Mouse (Mus musculus) ovary, postnatal 10 days (tissue): ENCODE data around the gene Alg2.

Experiments used
- DNase-seq: peaks from one replicate; pipeline ENCODE4 v3.0.0; 2022; ENCODE audit warnings: low spot score

Gene Alg2

DNA sequence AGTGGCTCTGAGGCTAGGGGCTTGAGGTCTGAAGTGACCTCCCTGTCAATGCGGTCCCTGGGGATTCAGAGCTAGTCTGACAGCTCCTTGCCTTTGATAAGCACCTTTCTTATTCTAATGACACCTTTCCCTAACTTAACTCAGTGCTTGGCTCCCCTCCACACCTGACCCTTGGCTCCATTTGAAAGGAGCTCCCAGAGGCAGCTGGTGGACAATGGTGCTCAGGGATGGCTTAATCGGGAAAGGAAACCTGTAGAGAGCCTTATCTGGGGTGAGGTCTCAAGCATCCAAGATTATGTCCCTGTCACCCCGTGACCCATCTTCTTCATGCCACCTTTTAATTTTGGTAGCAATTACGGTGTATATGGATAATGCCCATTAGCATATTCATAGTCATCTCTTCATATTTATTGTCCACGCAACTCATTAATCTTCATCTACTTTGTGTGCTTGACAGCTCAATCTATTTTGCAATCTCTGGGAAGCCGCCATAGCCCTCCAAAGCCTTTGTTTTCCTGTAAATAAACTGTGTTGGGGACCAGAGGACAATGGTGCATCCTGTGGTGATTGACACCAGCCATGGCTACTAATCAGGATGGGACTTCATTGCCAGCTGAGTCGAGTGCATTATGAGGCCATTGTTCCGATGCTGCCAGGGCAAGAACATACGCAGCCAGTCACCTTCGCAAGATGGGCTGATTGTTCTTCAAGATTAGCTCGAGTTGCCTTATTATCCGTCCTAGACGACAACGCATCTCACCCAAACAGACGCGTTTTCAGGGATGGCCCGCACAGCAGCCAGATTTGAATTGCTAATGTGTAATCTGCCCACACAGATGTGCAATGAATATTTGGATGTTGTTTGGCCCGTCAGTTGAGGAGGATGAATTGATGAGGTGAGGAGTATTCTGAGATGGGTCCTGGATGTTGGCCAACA, 24.3 kb downstream of the Alg2 start:
- DNase-seq: no peak

DNA sequence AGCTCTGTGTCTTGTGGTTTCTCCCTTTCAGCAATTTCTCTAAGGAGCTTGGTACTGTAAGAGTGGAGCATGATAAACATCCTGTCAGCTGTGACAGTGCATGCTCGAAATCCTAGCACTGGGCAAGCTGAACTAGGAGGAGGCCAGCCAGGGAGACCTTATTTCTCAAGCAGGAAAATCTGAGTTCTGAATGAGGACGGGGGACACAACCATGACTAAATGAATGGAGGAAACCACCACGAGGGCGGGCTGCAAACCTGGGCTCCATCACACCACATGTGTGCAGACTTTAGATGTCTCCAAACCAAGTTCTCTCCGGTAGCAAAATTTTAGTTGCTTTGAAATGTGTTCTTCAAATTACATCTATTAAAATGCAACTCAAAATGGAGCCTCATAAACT, 25.0 kb downstream of the Alg2 start:
- no peak for DNase-seq

DNA sequence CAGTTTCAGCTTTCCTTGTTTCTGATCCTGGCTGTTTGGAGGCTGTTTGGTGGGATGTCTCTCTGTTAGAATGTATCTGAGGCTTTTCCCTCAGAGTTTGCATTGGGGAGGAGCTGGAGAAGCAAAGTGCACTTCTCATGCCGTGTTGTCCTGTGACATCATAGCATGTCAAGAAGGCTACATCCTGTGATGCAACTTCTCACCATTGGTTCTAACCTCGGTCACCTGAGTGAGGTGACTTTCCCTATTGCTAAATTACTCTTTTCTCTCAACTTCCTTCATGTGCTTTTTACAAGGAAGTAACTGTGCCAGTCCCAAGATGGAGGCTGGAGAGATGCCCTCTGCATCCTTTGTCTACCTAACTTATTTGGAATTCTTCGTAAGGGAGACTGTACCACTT, 25.6 kb downstream of the Alg2 start:
- no peak for DNase-seq

DNA sequence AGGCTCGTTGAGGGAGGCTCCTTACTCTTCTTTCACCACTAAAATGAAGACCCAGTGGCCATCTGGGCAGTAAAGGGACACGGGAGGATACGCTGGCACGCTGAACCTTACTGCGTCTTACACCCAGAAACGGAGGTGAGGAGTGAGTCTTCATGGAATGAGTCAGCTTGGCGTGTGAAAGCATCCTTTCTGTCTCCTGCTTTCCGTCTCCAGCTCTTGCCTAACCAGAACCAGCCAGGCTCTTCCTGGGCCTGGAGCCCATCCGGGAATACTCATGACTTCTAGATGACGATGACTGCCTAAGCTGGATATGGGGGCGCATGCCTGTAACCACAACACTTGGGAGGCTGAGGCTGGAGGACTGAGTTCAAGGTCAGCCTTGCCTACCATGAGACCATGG, 33.2 kb downstream of the Alg2 start:
- no peak for DNase-seq

DNA sequence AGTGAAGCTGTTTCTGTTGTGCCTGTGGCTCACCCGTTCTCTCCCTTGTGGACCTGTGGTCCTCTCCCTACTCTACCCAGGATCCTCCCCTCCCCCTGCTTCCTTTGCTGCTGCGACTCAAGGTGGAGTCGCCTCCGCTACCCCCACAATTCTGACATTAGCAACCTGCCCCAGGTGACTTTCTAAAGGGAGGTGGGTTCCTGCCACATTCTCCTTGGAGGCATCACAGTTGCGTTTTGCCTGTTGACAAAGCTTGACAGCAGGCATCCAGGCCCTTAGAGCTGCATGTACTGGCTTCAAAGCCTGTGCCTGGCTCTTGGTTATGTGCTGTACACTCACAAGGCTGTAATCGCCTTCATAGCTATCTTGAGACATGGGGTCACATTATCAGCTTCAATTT, 35.2 kb downstream of the Alg2 start:
- DNase-seq: no peak

DNA sequence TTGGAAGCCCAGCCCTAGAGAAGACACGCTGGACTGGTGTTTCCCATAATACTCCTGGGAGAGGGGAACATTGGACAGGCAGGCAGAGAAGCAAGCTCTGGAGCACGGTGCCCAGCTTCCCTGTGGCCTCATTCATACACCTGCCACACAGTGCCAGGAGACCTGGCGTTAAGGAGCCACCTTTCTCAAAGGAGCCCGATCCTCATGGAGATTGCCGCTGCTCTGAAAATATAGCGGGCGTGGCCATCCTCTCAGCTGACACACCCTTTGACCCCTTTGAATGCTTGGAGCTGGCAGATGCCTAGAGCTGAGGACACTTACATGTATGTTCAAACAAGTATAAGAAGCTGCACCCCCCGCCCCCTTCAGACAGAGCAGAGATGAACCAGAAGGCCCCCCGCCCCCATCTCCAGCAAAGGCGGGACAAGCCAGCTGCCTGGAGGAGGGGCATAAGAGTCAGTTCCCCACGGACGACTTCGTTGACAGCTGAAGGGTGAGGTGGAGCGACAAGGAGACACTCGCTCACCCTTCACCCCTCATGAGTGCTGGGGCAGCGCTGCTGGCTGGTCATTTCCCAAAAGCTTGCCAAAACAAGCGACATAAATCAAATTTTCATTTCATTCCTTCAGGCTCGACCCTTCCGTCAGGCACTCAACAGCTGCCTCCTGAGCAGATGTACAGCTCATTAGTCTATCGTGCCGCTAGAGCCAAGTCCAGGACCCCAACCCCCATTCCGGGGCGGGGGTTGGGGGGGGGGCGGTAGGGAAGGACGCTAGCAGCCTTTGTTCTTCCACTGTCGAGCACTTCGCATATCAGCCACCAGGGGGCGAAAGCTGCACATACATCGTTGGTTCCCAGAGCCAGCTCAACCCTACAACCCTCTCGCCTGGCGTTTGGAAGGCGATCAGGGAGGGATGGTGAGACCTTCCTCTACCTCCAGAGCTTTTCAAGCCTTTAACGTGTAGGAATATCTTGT, 36.5 kb downstream of the Alg2 start:
- peak; percentile 69 for DNase-seq

DNA sequence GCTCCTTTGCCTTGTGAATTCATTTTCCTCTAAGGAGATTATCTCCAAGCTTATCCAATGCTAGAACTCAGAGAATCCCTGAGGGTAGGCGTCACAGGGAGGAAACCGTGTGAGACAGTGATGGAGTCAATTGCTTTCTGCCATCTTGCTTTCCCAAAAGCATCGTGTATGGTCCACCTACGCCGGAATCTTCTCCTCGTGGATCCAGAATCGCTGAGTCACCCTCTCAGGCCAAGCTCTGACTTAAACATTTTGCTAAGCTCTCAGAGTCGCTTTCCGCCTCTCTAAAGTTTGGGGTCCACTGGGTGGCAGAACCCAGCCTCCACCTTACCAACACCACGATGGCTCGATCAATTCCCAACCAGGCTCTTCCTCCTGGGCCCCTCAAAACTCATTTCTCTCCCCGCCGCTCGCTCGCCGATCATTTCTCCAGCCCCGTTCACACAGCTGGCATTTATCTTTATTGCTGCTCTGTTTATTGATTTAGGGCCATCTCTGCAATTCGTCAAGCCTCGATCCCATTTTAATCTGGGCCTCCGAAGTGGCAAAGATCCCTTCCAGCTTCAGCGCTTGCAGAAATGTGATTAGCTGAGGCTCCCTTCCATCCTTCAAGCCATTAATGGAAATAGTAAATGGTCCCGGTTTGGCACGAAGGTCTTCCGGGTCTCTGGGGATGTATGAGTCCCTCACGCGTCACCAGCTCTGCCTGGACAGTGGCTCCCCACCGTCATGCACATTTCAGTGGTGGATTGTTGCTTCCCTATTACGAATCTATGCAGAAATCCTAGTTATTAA, 38.4 kb downstream of the Alg2 start:
- no peak for DNase-seq

DNA sequence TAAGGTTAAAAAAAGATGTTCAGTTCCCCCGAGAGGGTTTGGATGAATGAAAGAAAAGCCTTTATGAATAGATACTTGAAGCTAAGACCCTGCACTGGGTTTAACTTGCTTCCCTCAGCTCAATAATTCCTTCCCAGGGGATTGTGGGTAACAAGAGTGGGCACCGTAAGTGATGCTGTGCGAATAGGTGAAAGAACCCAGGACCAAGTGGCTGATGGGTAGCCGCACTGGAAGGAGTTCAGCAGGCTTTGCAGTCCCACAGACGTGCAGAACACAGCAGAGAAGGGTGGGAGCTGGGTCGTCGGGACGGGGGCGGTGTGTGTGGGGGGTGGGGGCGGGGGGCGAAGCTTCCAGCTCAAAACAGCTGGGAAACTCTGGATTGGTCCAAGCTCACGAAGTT, 39.0 kb downstream of the Alg2 start:
- no peak for DNase-seq

DNA sequence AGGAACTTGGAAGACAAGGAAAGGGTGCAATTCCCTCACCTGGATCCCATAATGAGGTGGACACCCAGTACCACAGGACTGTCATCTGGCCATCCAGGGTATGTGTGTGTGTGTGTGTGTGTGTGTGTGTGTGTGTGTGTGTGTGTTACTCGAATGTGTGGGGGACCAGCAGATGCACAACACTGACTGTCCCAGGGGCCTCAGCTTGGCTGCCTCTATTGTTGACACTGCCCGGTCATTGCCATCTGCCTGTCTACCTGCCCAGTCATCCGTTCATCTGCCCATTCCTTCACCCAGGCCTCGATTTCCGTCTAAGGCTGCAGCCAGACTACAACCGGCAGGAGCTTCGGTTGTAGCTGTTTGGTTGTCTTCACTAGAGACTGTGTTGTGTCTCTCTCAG, 41.4 kb downstream of the Alg2 start:
- DNase-seq: no peak

DNA sequence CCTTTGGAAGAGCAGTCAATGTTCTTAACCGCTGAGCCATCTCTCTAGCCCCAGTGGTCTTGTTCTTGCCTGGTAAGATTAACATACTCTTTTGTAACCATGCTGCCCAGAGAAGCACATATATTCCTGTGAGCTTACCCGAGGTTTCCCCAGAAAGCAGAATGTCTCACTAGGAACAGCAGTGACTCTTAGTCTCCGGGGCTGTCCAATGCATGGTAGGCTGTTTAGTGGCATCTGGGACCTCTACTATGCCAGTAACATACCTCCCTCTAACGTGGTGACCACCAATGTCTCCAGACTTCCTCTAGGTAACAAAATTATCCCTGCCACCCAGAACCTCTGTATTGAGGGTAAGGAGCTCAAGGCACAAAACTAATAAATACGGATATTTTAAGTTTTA, 43.1 kb downstream of the Alg2 start:
- DNase-seq: no peak

DNA sequence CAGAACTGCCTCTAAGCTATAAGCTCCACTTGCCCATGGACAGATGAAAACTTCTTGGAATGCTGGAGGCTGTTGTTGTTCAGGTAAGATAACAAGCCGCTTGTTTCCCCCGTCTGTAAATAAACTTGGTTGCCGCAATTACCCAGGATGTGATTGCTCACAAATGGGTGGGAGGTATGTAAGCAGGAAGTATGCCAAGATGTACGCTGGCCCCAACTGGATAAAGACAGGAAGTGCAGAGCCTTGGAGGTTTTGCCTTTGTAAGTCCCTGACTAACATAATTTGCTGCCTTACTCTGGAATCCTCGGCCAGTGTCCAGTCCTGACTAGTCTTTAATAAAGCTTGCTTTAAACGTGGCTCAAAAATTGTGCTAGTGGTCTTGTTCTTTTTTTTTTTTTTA, 43.6 kb downstream of the Alg2 start:
- DNase-seq: no peak

DNA sequence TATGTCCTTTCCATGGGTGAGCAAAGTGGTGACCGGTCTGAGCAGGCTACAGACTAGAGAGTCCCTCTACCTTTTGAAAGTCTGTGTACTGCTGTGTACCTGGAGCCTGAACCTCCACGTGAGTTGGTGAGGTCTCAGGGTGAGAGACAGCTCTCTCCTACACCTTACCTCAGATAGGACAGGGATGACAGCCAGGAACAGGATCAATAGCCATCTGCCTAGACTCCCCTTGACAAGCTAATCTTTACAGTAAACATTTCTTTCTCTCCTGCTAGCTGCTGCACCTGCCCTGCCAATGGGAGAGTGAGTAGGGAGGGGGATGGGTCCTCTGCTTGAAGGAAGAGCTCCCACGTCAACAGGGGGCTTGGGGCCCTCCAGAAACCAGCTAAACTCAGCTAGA, 46.5 kb downstream of the Alg2 start:
- DNase-seq: no peak

DNA sequence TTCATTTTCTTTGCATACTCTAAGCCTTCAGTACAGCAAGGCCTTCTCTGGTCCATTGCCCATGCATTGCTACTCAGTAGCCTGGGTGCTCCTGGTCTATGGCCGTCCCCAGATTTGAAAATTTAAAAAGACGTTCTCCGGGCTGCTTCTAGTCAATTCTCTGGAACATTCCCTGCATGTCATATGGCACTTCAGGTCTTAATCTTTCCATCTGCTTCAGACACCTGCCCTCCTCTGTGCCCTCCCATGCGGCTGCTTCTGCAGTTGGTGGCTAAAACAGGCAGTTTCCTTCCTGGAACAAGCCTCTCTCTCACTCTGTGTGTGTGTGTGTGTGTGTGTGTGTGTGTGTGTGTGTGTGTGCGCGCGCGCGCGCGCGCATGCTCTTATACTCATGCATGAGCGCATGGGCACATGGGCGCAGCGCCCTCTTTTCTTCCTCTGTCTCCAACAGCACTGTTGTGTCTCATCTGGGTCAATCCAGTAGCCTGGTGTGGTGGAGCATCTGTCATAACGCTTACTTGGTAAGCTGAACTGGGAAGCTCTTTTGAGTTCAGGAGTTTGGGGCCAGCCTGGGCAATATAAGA, 48.8 kb downstream of the Alg2 start:
- no peak for DNase-seq

DNA sequence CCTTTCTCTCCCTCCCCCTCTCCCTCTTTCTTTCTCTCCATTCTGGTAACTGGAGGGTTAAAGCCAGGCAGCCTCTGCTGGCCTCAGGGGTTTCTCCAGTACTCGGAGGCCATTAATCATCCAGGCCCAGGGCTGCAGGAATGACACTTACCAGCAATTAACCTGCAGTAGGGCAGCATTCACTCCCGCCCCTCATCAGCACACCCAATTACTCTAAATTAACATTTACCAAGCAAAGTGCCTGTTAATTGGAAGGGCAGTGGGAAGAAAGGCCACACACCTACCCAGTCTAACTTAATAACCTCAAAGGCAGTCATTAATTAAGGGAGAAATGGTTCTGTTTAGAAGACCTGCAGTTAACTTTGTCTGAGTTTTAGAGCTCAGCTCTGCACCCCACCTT, 49.8 kb downstream of the Alg2 start:
- no peak for DNase-seq

DNA sequence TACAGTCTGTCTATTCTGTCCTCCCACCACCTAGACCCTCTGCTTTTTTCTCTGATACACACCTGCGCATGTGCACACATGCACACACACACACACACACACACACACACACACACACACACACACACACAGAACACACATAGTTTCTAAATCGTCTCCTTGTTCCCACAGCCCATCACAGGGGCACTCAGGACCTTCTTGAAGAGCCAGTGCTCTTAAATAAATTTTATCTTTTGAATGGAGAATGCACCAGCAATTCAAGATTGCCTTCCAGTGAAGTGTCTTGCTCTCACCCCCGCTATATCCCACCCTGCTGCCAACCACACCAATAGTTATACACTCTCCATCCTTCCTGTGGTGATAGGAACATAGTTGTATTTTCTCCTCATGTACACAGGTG, 51.2 kb downstream of the Alg2 start:
- no peak for DNase-seq

DNA sequence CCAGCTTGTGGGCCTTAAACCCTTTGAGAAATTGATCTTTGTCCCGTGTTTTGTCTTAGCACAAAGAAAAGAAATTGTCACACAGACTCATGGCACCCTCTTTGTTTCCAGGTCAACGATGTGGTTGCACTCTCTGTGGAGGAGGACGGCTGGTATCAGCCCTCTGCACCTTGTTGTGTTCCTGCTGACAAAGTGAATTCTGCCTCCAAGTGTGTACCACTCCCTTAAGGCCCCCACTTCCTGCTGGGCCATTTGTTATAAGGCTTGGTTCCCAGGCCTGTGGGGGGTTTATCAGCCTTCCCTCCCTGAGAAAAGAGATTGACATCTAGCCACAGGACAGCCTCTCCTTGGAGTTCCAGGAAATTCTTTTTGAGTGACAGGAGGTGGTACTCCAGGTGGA, 51.9 kb downstream of the Alg2 start:
- no peak for DNase-seq

DNA sequence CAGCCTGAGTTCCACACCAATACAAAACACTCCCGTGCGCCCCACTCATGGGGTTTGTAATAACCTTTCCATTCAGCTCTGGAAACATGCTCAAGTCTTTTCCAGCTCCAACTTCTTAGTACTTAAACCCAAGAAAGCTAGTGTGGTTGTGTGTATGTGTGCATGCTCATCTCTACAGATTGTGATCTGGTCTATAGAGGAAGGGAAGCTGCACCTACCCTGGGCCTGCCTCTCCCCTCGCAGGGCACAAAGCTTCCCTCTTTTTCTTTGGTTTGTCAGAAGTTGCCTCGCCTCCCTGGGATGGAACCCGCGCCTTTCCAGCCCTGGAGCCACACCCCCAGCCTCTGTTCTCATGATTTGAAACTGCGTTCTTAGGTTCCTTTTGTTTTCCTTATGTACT, 53.9 kb downstream of the Alg2 start:
- DNase-seq: no peak

DNA sequence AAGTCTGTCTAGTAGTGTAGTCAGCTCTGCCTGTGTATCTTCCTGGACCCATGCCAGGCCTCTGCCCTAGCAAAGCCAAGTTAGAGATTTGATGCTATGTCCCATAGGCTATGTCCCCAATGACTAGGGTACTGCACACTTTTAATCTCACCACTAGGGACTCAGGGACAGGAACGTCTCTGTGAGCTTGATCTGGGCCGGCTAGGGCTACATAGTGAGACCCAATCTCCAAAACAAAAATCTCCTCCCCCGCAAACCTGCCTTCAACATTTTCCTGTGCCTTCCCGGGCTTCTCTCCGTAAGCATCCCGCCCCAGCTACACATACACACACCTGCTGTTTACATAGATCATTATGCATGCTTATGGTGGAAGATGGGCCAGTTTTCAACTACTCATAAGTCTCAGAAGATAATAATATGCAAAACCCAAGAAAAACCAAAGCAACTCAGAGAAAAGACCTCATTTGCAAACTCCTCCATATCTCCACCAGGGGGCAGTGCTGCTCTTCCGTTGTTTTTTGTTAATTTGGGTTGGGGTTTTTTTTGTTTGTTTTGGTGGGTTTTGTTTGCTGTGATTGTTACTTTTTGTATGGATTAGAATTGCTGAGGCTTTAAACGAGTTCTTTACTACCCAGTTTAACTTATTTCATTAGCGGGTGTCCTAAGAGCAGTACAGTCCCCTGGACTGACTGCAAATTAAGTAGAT, 54.7 kb downstream of the Alg2 start:
- DNase-seq: no peak

DNA sequence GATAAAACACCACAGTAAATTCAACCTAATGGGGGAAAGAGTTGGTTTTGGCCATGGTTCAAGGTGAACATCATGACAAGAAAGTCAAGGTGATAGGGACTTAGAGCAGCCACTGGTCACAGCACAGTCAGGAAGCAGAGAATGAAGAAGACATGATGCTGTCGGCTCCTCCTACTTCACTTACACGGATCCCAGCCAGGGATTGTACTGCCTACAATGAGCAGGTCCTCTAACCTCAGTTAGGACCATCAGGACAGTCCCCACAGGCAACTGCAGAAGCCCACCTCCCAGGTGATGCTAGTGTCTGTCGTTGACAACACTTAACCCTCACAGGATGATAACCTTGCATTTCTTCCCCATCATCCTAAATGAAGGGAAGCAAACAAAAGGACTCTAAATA, 56.3 kb downstream of the Alg2 start:
- no peak for DNase-seq
